Mouse (Mus musculus): ENCODE results near the gene Sigmar1. TPM values are rescaled to one million over a fixed set of nuclear protein-coding genes. Genes with fewer than 3 reads are reported as not detected.
"Not testable (repeated sequence)": the region's sequence is repeated elsewhere in the genome, so short reads cannot be mapped to it uniquely, and the experiment has no call there.

Sigmar1 gene
- 10 to 100 TPM; 49.5 to 58.6 TPM for total RNA-seq (2021)
- long read RNA-seq, experiment 1, transcript Sigmar1-201 (4 exons, 1,640 nt): major isoform, 69 of 104 reads
- long read RNA-seq, experiment 1, partial matches to known transcripts: 10 of 104 reads
- long read RNA-seq, experiment 1, other reads (novel, unspliced or antisense): 17 of 104 reads
- long read RNA-seq, experiment 2, transcript Sigmar1-201 (4 exons, 1,640 nt): major isoform, 44 of 61 reads
- long read RNA-seq, experiment 2, partial matches to known transcripts: 3 of 61 reads
- long read RNA-seq, experiment 2, other reads (novel, unspliced or antisense): 9 of 61 reads

DNA sequence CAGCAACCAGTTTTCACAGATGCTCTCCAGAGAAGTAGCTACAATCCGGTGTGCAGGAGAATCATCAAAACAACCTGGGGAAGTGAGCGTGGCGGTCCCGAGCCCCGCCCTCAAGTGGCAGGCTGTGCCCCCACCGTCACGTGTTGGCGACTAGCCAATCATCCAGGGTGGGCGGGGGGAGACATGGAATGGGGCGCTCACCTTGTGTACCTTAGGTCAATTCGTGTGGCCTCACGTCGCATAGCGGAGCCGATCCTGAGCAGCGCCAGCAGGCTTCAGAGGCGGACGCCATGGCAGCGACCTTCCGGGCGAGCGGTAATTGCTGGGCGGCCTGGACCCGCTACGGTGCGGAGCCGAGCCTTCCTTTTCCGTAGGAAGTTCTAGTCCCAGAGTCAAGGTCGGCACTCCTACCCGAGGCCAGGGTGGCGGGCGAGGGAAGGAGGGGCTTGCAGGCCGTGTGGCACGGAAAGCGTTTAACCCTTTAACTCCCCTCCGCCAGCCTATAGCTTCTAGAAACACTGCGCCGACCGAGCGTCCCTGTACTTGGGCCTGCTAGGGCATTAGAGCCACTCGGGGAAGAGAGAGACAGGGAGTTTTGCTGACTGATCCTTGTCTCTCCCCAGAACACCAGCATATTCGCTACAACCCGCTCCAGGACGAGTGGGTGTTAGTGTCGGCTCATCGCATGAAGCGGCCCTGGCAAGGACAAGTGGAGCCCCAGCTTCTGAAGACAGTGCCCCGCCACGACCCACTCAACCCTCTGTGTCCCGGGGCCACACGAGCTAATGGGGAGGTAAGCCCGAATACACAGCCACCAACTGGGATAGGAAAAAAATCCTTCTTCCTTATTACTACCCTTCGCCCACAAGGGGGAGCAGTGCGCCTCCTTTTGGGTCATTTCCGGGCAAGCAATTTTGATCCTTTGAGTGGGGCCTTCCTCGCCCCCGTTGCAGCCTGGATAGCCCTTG is at the start of gene Sigmar1:
Gene Sigmar1 (minus strand): TSS at position 820 of the 968 bp plus-strand sequence.
- peak; percentile 79 to 82 for DNase-seq (ENCODE audit: low spot score in 2 of 2)

DNA sequence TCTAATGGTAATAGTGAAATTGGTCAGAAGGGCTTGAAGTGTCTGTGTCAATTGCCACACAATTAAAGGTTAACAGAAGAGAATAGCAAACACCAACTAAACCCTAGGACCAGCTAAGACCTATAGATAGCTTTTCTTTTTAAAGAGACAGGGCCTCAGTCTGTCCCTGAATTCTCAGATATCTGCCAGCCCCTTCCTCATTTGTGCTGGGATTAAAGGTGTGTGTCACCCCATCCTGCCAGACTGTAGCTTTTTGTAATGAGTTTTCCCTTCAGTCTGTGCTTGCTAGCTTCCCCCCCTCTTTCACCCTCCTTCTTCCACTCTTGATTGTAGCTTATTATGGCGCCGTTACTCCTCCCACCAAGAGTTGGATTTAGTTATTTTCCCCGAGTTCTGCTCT is 27.2 kb upstream of the Sigmar1 start:
- DNase-seq (ENCODE audit: low spot score in 2 of 2): not testable (repeated sequence)

DNA sequence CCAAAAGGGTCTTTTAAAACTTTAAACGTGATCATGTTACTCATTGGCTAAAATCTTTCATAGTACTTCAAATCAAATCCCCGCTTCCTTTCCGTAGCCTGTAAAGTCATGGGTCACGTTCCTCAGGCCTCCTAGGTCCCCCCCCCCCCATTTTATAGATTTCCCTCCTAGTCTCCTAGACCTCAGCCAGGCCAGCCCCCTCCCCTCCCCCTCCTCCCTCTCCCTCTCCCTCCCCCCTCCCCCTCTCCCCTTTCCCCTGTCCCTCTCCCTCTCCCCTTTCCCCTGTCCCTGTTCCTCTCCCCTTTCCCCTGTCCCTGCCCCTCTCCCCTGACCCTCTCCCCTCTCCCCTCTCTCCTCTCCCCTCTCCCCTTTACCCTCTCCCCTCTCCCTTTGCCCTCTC is 26.8 kb upstream of the Sigmar1 start:
- DNase-seq (ENCODE audit: low spot score in 2 of 2): not testable (repeated sequence)

DNA sequence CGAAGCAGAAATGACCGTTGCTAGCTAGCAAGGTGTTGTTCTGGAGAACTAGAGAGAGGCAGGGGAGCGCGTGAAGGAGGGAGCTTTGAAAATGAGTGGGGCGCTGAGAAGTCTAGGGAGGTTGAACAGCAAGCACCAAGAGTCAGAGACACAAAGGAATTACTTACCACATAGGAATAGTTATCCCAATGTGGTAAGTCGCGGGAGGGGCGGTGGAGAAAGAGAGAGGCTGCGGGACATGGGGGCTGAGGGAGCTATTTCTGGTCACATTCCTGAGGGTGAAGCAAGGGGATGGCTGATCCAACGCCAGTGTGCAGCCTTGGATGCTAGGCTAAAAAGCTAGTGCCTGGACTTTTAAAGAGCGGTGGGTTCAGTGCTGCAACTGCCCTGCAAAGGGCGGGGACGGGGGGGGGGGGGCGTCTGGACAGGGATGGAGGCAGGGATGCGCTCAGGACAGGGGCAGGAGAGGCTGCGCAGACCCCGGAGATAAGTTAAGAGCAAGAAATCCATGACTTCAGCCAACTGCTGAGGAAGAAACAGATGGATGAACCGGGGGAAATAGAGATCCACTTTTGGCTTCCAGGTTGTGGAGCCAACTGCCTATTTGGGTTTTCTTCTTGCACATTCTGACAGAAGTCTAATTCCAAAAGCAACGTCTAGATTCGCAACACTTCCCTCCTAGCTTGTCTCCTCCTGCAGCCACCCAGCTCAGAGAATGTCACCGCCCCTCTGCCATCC is 26.0 kb upstream of the Sigmar1 start:
- DNase-seq (ENCODE audit: low spot score in 2 of 2): not testable (repeated sequence)

DNA sequence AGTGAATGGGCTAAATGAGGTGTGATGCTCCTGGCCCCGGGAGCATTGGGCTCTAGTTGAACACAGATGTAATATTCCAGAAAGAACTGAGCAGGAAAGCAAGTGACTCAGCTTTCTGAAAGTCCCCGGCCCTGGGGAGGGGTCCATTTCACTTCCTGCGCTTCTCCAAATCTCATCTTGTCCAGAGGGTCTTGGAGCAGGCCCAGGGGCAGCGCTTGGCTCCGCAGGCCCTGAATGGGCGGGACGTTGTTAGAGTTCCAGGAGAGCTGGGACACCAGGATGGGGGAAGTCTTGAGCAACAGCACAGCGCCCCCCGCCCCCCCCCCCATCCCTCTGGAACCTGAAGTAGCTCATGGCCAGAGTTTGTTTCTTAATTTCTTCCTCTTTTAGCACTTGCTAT is 25.3 kb upstream of the Sigmar1 start:
- DNase-seq (ENCODE audit: low spot score in 2 of 2): not testable (repeated sequence)

DNA sequence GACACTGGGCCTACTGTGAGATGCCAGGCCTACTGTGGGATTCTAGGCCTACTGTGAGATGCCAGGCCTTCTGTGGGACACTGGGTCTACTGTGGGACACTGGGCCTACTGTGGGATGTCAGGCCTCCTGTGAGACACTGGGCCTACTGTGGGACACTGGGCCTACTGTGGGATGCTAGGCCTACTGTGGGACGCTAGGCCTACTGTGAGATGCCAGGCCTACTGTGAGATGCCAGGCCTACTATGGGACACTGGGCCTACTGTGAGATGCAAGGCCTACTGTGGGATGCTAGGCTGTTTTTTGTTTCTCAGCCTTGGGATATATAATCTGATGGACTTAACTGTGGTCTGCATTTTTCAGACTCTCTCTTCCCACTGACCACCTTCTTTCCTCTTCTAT is 19.9 kb upstream of the Sigmar1 start:
- DNase-seq (ENCODE audit: low spot score in 2 of 2): peak in 1 of 2 experiments; percentile 0

DNA sequence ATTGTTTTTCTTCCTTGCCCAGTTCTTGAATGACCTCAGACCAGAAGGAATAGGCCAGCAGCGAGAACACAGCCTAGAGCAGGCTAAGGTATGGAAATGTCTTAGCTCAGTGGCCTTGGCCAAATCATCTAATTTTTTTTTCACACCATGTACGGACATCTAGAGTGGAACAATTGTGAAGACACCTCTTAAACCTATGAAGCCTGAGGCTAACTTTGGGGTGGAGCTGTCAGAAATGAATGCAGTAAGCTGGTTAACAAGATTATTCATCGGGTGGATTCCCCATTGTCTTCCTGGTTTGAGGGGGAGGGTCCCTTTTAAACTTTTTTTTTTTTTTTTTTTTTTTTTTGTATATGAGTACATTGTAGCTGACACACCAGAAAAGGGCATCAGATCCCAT is 18.5 kb upstream of the Sigmar1 start:
- DNase-seq (ENCODE audit: low spot score in 2 of 2): not testable (repeated sequence)

DNA sequence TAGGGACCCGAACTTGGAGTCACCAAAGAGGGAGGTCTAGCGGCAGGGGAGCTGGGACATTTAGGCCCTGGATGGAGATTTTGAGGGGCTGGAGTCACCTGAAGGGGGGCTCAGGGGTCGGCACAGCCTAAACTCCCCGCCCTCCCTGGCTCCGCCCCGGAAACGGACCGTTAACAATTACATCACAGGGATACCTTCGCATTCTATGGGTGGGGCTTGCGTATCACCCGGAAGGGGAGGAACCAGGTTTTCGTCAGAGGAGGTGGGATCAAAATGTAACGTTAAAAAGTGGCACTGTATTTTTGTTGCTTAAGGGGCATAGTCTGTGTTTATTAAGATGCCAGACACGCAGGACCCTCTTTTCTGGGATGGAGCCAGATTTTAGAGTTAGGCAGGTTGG is 18.0 kb upstream of the Sigmar1 start, which contains the start of gene Ccl27a:
Gene Ccl27a (minus strand): TSS at position 246 of the 400 bp plus-strand sequence.
- peak; percentile 79 to 84 for DNase-seq (ENCODE audit: low spot score in 2 of 2)

DNA sequence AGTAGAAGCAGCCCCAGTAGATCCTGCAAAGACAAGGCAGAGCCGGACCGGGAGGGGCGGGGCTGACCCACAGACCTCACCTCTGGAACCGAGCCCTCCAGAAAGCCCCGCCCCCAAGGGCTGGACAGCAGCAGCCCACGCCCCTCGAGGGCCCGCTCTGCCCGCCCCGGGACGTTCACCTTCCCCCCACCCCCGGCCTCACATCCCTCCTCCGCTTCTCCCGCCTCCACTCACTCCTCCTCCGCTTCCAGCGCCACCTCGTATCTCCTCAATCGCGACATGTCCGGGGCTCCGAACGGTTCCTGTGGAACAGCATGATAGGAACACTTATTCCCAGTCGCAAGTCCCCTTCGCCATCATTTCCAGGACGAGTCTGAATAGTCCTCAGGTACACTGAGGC is 17.5 kb upstream of the Sigmar1 start:
- DNase-seq (ENCODE audit: low spot score in 2 of 2): not testable (repeated sequence)

DNA sequence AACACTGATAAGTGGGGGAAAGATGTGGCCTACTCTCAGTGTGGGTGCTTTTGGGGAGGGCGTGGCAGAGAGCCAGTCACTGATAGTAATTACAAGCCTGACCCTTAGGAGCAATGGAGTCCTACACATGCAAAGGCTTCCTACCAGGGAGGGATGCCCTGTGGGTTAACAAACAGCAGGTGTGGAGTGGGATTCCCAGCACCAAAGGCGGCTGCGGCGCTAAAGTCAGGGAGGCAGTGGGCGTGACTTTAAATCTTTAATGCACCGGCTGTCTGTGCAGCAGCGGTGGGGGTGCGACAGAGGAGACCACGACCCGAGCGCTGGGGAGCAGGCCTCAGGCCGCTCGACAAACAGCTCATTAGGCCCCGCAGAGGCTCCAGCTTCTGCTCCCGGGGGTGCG is 17.0 kb upstream of the Sigmar1 start:
- DNase-seq (ENCODE audit: low spot score in 2 of 2): not testable (repeated sequence)

DNA sequence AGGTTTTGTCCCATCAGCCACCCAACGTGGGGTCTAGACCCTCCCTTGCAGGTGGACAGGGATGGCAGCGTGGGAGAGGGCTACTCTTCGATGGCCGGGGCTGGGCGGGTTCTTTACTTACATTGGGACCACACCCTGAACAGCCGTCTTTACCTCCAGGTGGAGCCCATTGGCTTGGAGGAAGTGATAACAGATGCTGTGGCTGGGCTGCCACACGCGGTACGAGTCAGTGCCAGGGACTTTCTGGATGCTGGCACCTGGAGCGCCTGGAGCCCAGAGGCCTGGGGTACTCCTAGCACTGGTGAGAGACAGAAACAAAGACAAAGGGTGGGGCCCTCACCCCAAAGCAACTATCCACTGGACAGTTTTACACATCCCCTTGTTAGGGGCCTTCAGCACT is 11.3 kb upstream of the Sigmar1 start:
- DNase-seq (ENCODE audit: low spot score in 2 of 2): not testable (repeated sequence)

DNA sequence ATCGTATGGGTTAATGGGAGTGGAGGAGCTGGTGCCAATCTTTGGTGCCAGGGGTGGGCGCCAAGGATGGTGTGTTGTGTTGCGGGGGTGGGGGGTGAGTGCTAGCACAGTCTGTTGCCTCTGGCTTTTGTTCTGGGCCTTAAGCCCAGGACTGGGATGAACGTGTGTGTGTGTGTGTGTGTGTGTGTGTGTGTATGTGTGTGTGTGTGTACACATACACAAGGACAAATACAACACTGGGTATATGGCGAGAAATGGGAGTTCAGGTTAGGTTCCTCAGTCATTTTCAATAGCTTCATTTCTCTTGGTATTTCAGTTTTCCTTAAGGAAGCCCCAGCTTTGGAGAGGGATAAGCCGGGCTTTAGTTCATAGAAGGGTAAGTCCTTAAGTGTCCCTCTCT is 7.2 kb upstream of the Sigmar1 start:
- not testable (repeated sequence) for DNase-seq (ENCODE audit: low spot score in 2 of 2)

DNA sequence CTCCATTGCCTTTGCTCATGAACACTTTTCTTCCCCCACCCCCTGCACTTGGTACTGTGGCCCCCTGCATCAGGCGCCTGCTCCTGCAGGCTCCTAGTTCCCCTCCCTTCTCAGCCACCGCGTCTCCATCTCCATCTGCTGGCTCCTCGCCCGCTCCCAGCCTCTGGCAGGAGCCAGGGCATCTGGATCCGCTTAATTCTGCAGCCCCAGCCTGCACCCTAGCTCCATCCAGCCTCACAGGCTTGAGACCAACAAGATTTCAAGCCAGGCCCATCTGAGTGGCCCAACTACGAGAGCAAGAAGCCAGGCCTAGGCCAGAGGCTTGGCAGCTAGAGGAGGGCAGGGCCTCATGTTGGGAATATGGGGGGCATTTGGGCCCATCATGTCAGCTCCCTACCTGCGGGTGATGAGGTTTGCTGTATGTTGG is 6.7 kb upstream of the Sigmar1 start:
- peak; percentile 48 to 66 for DNase-seq (ENCODE audit: low spot score in 2 of 2)

DNA sequence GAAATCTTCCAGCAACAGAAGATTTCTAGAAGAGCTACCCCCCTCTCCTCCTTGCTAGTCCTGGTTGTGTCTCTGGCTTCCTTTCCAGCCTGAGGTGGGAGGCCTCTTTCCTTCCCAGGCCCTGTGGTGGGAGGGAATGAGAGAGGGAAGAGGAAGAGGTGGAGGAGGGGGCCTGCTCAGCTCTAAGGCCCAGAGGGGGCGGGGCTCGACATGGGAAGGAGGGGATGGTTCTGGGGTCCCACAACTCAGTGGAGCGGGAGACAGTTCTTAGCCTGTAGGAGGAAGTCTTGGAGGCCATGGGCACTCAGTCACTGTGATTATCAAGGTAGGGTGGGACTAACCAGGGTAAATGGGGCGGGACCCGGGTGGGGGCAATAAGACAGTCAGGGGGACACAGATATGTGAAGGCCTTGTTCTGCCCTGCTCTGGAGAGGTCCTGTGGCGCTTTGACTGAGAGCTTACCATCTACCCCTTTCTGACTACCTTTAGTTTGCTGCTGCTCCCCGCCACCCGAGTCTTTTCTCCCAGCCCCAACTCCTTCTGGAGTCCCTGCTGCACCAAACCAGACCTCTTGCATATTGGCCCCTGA is 6.2 kb upstream of the Sigmar1 start:
- DNase-seq (ENCODE audit: low spot score in 2 of 2): no peak

DNA sequence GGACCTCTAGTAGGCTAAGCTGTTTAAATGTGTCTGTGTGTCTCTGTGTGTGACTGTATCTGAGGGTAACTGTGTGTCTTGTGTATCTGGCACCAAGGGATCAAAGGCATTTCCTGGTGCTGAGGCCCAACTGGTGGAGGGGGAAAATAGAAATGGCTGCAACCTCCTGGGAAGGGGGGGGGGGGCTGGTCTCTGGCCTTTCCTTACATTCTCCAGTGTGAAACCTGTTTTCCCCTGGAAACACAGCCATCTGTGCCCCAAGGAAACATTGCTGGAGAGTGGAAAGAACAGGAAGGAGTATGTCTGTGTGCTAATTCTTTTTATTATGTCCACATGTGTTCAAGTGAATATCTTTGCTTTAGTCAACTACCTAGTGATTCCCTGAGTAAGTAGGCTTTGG is 5.7 kb upstream of the Sigmar1 start:
- DNase-seq (ENCODE audit: low spot score in 2 of 2): no peak

DNA sequence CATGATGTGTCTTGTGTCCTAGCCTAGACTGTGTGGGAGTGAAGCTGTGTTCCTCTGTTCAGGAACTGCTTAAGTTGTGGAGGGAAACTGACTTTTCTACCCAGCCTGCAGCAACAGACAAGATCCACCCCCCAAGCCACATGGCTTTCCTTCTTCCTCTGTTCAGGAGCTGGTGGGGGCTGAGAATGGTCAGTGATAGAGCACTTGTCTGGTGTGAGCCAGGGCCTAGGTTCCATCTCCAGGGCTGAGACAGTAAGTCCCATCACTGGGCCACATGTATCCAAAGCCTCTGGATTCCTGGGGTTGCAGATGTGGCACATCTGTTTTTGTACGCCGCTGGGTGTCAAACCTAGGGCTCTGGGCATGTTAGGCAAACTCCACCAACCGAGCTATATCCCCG is 5.0 kb upstream of the Sigmar1 start:
- no peak for DNase-seq (ENCODE audit: low spot score in 2 of 2)

DNA sequence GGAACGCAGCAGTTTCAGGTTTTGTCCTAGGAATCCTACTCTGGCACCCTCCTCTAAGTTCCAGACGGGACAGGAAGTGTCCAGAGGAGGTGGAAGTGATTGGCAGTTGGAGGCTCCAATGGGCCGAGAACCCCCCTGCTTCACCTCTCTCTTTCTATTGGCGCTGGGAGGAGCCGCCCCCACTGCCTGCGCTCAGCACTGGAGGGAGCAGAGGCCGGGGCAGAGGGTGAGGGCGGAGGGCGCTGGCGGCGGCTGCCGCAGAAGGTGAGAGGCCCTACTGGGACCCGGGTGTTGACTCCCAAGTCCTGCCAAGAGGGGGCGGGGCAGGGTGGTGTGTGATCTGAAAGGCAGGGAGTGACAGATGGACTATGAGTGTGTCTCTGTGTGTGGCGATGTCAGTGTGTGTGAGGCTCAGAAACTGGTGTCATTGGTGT is 4.3 kb upstream of the Sigmar1 start:
- peak; percentile 48 to 56 for DNase-seq (ENCODE audit: low spot score in 2 of 2)

DNA sequence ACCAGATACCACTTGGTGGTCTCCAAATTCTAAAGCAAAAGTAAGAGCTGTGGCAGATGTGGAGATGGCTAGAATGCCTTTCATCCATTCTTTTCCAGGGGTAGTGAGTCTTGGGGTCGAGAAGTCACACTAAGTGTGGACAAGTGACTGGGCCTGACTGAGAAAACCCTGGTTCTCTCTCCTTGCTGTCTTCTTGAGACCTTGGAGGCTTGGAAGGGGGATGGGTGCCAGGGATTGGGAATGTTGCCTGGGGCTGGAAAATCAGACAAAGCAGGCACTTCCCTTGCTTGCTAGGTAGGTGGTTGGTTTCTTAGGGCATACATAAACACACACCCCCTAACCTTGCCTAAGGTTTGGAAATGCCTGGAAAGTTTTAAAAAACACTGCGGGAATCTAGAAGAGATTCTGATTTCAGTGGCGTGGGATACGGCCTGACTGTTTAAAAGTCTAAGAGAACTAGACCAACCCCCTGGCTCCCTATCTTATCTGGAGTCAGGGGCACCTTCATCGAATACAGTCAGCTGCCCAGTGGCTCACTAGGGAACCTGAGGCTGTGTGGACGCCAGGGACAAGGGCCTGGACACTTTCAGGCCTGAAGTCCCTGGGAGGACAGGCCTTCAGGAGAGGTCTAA is 3.8 kb upstream of the Sigmar1 start:
- DNase-seq (ENCODE audit: low spot score in 2 of 2): no peak

DNA sequence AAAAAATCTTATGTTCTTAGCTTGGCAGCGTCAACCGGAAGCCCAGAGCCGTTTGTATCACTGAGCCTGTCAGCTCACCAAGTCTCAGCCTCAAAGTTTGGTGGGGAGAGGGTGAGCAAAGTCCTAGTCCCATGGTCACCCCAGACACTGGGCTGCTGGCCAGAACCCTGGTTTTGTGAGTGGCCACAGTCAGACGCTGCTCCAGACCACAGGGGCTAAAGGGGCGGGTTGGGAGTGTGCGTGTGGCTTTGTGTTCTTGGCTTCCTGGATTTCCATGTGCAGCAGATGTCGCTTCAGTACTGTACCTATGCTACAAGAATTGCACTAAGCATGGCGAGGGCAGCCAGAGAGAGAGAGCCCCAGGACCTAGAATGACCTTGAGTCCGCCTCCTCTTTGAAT is 3.2 kb upstream of the Sigmar1 start:
- peak in 1 of 2 experiments; percentile 41 for DNase-seq (ENCODE audit: low spot score in 2 of 2)

DNA sequence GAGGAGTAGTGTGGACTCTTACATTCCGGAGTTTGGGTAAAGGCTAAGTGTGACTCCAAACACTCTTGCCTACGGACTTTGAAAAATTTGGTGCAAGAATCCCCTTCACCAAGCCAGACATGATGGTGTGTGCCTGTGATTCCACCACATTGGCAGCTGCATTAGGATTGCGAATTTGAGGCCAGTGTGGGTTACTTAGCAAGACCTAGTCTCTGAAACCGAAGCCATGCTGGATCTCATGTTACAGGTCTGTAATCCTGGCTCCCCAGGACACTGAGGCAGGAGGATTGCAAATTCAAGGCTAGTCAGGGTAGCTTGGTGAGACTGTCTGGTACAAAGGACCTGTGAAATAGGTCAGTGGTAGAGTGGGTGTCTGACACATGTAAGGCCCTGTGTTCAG is 2.7 kb upstream of the Sigmar1 start:
- no peak for DNase-seq (ENCODE audit: low spot score in 2 of 2)
